Comparison of ENCODE assay signal across 8 mouse cellular contexts in genomic region chr11:78435776-78436349, GRCm38 (mm10). TPM values are rescaled to one million over a fixed set of nuclear protein-coding genes. Genes with fewer than 3 reads are reported as not detected.
DNase-seq lines count a peak whose midpoint lies in the region; ATAC-seq lines count a peak whose summit lies in the region.

No protein-coding gene starts in this region.

- WGBS in embryonic facial prominence, embryonic 15.5 days, result 4% methylated on average over 19 of the region's 19 CpGs
- WGBS in midbrain, embryonic 14.5 days, result 8% methylated on average over 19 of the region's 19 CpGs

- peak overlapping the region; percentile 55; the same call in 1 of the 2 replicates for H3K27ac ChIP-seq in embryonic facial prominence, embryonic 15.5 days (replicated peaks)
- no peak overlapping the region for H3K27ac ChIP-seq in midbrain, embryonic 14.5 days (replicated peaks; ENCODE audit: low read depth, low read length)

- peak; percentile 45 for DNase-seq in ovary, adult 18-20 months (ENCODE audit: low spot score)
- DNase-seq in ovary, postnatal 10 days (ENCODE audit: low spot score), result no peak
- DNase-seq in ZHBTc4 (ENCODE audit: low read depth, low spot score), result peak; percentile 94
- DNase-seq in kidney, postnatal 14 days, result peak; percentile 50
- DNase-seq in midbrain, embryonic 14.5 days, result peak; percentile 47
- peak; percentile 36 to 42 for DNase-seq in thymus, postnatal 36 days
- no peak for DNase-seq in right cerebral cortex, postnatal 25 days

- peak; percentile 70 for ATAC-seq in embryonic facial prominence, embryonic 15.5 days (ENCODE audit: insufficient number of reproducible peaks, low FRiP score, low TSS enrichment, low read depth)
- ATAC-seq in midbrain, embryonic 14.5 days (ENCODE audit: low FRiP score, low TSS enrichment), result no peak

- no peak overlapping the region for H3K9ac ChIP-seq in embryonic facial prominence, embryonic 15.5 days
- no peak overlapping the region for H3K9ac ChIP-seq in midbrain, embryonic 14.5 days (replicated peaks; ENCODE audit: low read length)

- no peak overlapping the region for H3K4me3 ChIP-seq in embryonic facial prominence, embryonic 15.5 days (replicated peaks)
- no peak overlapping the region for H3K4me3 ChIP-seq in midbrain, embryonic 14.5 days (replicated peaks; ENCODE audit: low read depth, low read length)

- H3K9me3 ChIP-seq in embryonic facial prominence, embryonic 15.5 days (replicated peaks), result no peaks in the 10 kb centered on the region
- H3K9me3 ChIP-seq in midbrain, embryonic 14.5 days (ENCODE audit: control insufficient read depth, low read length), result no peaks in the 10 kb centered on the region

- peaks cover 9% of the 10 kb centered on the region; the same call in 1 of the 2 replicates for H3K4me1 ChIP-seq in embryonic facial prominence, embryonic 15.5 days
- H3K4me1 ChIP-seq in midbrain, embryonic 14.5 days (ENCODE audit: control insufficient read depth, insufficient read depth, low read length), result no peaks in the 10 kb centered on the region

- H3K4me2 ChIP-seq in embryonic facial prominence, embryonic 15.5 days (replicated peaks), result peak overlapping the region; percentile 17; the same call in 1 of the 2 replicates
- H3K4me2 ChIP-seq in midbrain, embryonic 14.5 days (ENCODE audit: low read length), result no peak overlapping the region

- H3K36me3 ChIP-seq in embryonic facial prominence, embryonic 15.5 days, result no peaks in the 10 kb centered on the region
- H3K36me3 ChIP-seq in midbrain, embryonic 14.5 days (ENCODE audit: control insufficient read depth, insufficient read depth, low read length), result no peaks in the 10 kb centered on the region

- no peaks in the 10 kb centered on the region for H3K27me3 ChIP-seq in embryonic facial prominence, embryonic 15.5 days
- no peaks in the 10 kb centered on the region for H3K27me3 ChIP-seq in midbrain, embryonic 14.5 days (ENCODE audit: control insufficient read depth, insufficient read depth, low read length)

RNA-seq across cellular contexts. Expression of gene Slc13a2, which starts 13.8 kb away (rescaled TPM):
- 0.07 and 0.11 TPM in 2 replicates for polyA plus RNA-seq in embryonic facial prominence, embryonic 15.5 days (2015; fragmentation: Nextera tagmentation; extraction: Ambion mirVana)
- polyA plus RNA-seq in midbrain, embryonic 14.5 days (2014; fragmentation: Nextera tagmentation; extraction: Ambion mirVana), result not detected in 2 replicates

RNA-seq across cellular contexts. Expression of gene Slc46a1, which starts 29.6 kb away (rescaled TPM):
- polyA plus RNA-seq in embryonic facial prominence, embryonic 15.5 days (2015; fragmentation: Nextera tagmentation; extraction: Ambion mirVana), result 15.5 and 19.0 TPM in 2 replicates
- 21.4 and 22.7 TPM in 2 replicates for polyA plus RNA-seq in midbrain, embryonic 14.5 days (2014; fragmentation: Nextera tagmentation; extraction: Ambion mirVana)

RNA-seq across cellular contexts. Expression of gene Foxn1, which starts 49.5 kb away (rescaled TPM):
- polyA plus RNA-seq in embryonic facial prominence, embryonic 15.5 days (2015; fragmentation: Nextera tagmentation; extraction: Ambion mirVana), result 4.2 and 4.6 TPM in 2 replicates
- not detected in 2 replicates for polyA plus RNA-seq in midbrain, embryonic 14.5 days (2014; fragmentation: Nextera tagmentation; extraction: Ambion mirVana)

Comparison
In these comparisons a context has a peak if more than half of its experiments do, and no peak if none do; other contexts are left out.
1. DNase-seq: peak in ovary, adult 18-20 months (single experiment), ZHBTc4 (single experiment), kidney, postnatal 14 days (single experiment), midbrain, embryonic 14.5 days (single experiment) and thymus, postnatal 36 days (2 of 2); none in ovary, postnatal 10 days (single experiment) and right cerebral cortex, postnatal 25 days (single experiment).